Mouse (Mus musculus) G1E (cell line): ENCODE measurements at regions not wholly inside any gene's neighbourhood (a gene's known extent, or its start where the extent isn't known, plus 50 kb on each side); places are given as distances from the start of the nearest gene placed in this dataset.

Source experiments
- ATAC-seq: 2 replicates; pipeline ENCODE4 v1.8.0; 2016; ENCODE audit warnings: mild to moderate bottlenecking; ENCODE audit not compliant: insufficient number of reproducible peaks, poor library complexity, low FRiP score, severe bottlenecking; ENCODE audit errors: extremely low read depth
- DNase-seq: peaks from one replicate; pipeline ENCODE4 v3.0.0; 2012; ENCODE audit warnings: low spot score
- H3K27me3 ChIP-seq: 2 replicates; pipeline ENCODE4 v1.6.1; 2012; ENCODE audit warnings: mild to moderate bottlenecking, low read length, inconsistent platforms; ENCODE audit not compliant: insufficient read depth
- H3K36me3 ChIP-seq: replicated peaks from 2 replicates; pipeline ENCODE3; 2012; ENCODE audit warnings: mild to moderate bottlenecking, inconsistent platforms
- H3K4me1 ChIP-seq: 2 replicates; pipeline ENCODE4 v1.6.1; 2012; ENCODE audit warnings: low read depth, low read length, inconsistent platforms, mixed read lengths; ENCODE audit not compliant: insufficient read depth
- H3K4me3 ChIP-seq: 2 replicates; pipeline ENCODE4 v1.5.1; 2012; ENCODE audit warnings: low read depth, mild to moderate bottlenecking, inconsistent platforms, low read length, moderate library complexity, mixed read lengths
- H3K9me3 ChIP-seq: replicated peaks from 2 replicates; pipeline ENCODE4 v1.6.1; 2012; ENCODE audit warnings: inconsistent platforms
- CTCF ChIP-seq: IDR thresholded peaks from 2 replicates; pipeline ENCODE4 v1.5.1; 2012; ENCODE audit warnings: low read depth, low read length, inconsistent platforms, mixed read lengths
- GATA1 ChIP-seq: IDR thresholded peaks from 2 replicates; pipeline ENCODE4 v1.6.1; 2012; ENCODE audit warnings: borderline replicate concordance, low read length, inconsistent platforms, mixed read lengths
- GATA2 ChIP-seq: IDR thresholded peaks from 2 replicates; pipeline ENCODE4 v1.6.1; 2012; ENCODE audit warnings: low read depth, low read length, inconsistent platforms, borderline replicate concordance
- POLR2AphosphoS5 ChIP-seq: IDR thresholded peaks from 2 replicates; pipeline ENCODE4 v1.6.1; 2012; ENCODE audit warnings: low read depth, low read length, inconsistent platforms; ENCODE audit not compliant: insufficient replicate concordance
- TAL1 ChIP-seq: conservative IDR thresholded peaks from 2 replicates; pipeline ENCODE4 v1.6.1; 2012; ENCODE audit warnings: low read depth, low read length, inconsistent platforms, mixed read lengths

DNA sequence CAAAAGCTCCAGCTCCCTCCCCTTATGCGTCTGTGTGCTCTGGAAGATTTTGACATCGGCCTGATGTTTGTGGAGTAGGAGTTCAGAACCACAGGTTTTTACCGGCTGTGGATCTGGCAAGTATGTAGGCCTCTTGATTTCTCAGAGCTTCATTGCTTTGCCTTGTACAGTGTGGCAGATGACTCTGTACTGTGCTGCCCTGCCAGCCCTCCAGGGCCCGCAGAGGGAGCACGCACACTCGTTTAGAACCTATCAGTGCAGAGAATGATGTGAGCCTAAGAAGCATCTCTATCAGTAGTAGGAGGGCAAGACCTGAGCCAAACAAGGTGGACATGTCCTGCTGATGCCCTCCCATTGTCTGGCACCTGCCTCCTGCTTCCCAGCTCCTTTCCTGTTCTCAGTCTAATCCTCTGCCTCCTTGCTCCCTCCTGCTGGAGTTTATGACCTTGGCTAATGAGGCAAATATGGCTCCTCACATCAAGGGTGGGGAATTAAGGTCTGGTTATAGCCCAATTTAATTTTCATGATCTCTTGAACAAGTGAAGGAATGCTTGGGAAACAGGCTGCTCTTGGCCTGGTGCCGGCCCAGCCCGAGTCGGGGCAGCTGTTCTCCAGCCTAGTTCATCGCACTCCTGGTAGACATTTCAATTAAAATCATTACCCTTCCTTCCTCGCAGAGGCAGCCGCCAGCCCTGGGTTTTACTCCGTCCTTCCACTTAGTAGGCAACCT lies 344.5 kb downstream of the Tmem38b start:
- no peak for TF ChIP-seq GATA1
- TF ChIP-seq GATA2: no peak
- no peak for TF ChIP-seq TAL1
- no peak for TF ChIP-seq POLR2AphosphoS5
- no peak for TF ChIP-seq CTCF
- H3K27me3 ChIP-seq: no peaks in the 10 kb centered on the region
- no peaks in the 10 kb centered on the region for H3K4me1 ChIP-seq
- H3K9me3 ChIP-seq: peaks cover 3% of the 10 kb centered on the region
- DNase-seq: no peak
- H3K4me3 ChIP-seq: no peak overlapping the region
- H3K36me3 ChIP-seq: no peaks in the 10 kb centered on the region
- no peak for ATAC-seq

GRCm38 (mm10) chr4:54184213-54184612 lies 358.4 kb downstream of the Tmem38b start:
- Histone ChIP-seq H3K9me3 (peaks cover 8% of the 10 kb centered on the region), H3K4me1 (no peaks in the 10 kb centered on the region), H3K4me3 (no peak overlapping the region), H3K27me3 (no peaks in the 10 kb centered on the region), H3K36me3 (no peaks in the 10 kb centered on the region)
- TF ChIP-seq POLR2AphosphoS5 (no peak), CTCF (no peak), GATA2 (no peak), TAL1 (no peak), GATA1 (no peak)
- ATAC-seq (no peak), DNase-seq (no peak)

DNA sequence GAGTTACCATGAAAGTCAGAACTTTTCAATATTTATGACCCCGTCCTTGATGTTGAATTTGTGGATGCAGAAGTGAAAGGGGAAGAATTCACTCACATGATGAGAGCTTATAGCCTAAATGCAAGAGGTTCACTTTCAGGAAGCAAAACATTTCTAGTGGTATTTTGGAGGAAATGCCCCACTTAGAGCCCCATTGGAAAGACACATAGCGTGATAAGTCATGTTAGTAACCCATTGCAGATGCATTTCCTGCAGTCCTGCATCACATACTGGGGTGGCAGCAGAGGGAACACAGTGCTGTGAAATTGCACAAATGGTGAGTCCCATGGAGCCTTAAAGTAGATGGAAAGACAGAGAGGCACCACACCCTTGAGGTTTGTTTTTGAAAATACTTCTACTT lies 369.9 kb downstream of the Tmem38b start:
- Histone ChIP-seq H3K9me3 (peaks cover 9% of the 10 kb centered on the region), H3K36me3 (no peaks in the 10 kb centered on the region), H3K4me1 (no peaks in the 10 kb centered on the region), H3K27me3 (no peaks in the 10 kb centered on the region), H3K4me3 (no peak overlapping the region)
- TF ChIP-seq GATA2 (no peak), POLR2AphosphoS5 (no peak), TAL1 (no peak), CTCF (no peak), GATA1 (no peak)
- no peak for ATAC-seq
- no peak for DNase-seq

- H3K4me3 ChIP-seq: no peak overlapping the region
- TF ChIP-seq CTCF: no peak
- no peak for TF ChIP-seq POLR2AphosphoS5
- no peak for TF ChIP-seq GATA2
- TF ChIP-seq TAL1: no peak
- TF ChIP-seq GATA1: no peak
- no peaks in the 10 kb centered on the region for H3K4me1 ChIP-seq
- H3K36me3 ChIP-seq: no peaks in the 10 kb centered on the region
- no peak for ATAC-seq
- H3K9me3 ChIP-seq: no peaks in the 10 kb centered on the region
- DNase-seq: no peak
- no peaks in the 10 kb centered on the region for H3K27me3 ChIP-seq
Observed at GRCm38 (mm10) chr4:54202440-54202839, 376.6 kb downstream of the Tmem38b start.

GRCm38 (mm10) chr4:54224572-54224971 lies 398.7 kb downstream of the Tmem38b start:
- Histone ChIP-seq H3K27me3 (no peaks in the 10 kb centered on the region), H3K36me3 (no peaks in the 10 kb centered on the region), H3K4me1 (no peaks in the 10 kb centered on the region), H3K9me3 (peaks cover 3% of the 10 kb centered on the region; the same call in 1 of the 2 replicates), H3K4me3 (no peak overlapping the region)
- DNase-seq (no peak), ATAC-seq (no peak)
- TF ChIP-seq POLR2AphosphoS5 (no peak), TAL1 (no peak)
